Mouse (Mus musculus) left cerebral cortex, adult 8-10 months (tissue): ENCODE results near the gene Spink8. TPM values are rescaled to one million over a fixed set of nuclear protein-coding genes. Genes with fewer than 3 reads are reported as not detected.
A peak's percentile ranks its signal among the peaks of the same experiment; 100 is the strongest.
"Not testable (repeated sequence)": the region's sequence is repeated elsewhere in the genome, so short reads cannot be mapped to it uniquely, and the experiment has no call there.

Experiments used
- DNase-seq, 2 experiments: peaks; one replicate each; pipeline ENCODE4 v3.0.0; 2022; ENCODE audit warnings: low spot score in 2 of 2
- total RNA-seq, 4 experiments: library from RNA; stranded (reverse); gene quantifications; 2 replicates each; pipeline ENCODE4 v1.2.4; 2022

Spink8 gene
- 1 to 10 TPM in 3 of 4 experiments, under 1 TPM in 1; 0.78 to 5.6 (median 1.9) TPM for total RNA-seq

DNA sequence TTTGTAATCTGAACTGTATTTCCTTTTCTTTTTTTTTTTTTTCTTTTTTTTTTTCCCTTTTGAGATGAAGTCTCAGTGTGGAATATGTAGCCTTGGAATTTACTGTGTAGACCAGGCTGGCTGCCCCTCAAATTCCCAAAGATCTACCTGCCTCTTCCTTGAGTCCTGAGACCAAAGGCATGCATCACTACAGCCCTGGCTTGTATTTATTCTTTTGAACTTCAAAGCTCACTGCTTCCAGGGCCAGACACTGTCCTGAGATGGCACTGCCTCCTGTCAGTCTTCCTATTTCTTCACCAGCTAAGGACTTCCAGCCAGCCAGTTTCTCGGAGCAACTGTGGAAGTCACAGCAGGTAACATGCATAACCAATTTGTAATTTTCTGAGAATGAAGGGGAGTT is at the start of gene Spink8:
Gene Spink8 (plus strand): TSS at position 301 of the 400 bp plus-strand sequence.
- no peak for DNase-seq

DNA sequence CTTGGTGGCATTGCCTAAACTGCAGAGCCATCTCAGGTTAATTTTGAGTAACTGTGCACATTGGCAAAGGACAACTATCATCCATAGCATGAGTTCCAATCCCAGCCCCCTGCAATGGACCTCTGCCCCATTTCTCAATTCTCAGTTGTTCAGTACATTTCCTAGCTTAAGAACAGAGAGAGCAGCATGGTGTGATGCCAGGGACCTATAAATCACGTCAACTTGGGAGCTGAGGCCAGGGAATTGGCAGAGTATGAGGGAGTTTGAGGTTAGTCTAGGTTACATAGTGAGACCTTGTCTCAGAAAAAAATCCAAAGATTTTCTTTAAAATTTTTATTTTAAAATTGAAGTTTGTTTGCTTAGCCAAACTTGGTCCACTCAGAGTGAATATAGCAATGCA is 45.2 kb upstream of the Spink8 start:
- not testable (repeated sequence) for DNase-seq

DNA sequence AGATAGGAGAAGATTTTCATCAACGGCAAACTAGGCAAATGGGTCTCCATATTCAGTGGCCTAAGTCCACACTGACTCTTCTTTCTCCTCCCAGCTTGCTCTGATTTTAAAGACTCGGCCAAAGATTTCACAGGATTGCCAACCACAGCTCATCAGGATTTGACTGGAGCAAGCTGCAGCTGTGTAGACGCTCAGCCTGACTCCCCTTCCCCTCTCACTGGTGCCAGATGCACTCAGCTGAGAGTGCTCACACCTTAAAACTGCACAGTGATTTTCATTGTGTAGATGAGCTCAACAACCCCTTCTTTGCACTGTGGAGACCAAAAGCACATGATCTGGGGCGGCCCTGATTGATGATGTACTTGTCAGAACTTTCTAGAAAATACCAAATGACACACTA is 21.5 kb upstream of the Spink8 start, which contains the start of gene Fbxw27:
Gene Fbxw27 (minus strand): TSS at position 101 of the 400 bp plus-strand sequence.
- not testable (repeated sequence) for DNase-seq

DNA sequence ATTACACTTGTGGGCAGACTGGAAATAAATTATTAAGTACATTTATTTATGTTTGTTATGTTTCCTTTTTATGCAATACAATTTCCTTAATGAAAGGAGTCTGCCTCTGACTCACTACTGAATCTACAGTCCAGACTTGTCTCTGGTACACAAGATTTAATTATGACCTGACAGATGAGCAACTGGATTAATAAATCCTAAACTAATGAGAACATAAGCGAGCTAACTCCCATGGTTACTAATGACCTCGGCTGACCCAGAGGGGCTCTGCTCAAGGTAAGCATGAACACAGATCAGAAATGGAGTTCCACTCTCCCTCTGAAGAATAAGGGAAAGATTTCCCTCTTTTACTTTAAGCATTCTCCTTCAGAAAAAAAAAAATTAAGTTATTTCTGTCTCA is 16.9 kb upstream of the Spink8 start:
- DNase-seq, result no peak

DNA sequence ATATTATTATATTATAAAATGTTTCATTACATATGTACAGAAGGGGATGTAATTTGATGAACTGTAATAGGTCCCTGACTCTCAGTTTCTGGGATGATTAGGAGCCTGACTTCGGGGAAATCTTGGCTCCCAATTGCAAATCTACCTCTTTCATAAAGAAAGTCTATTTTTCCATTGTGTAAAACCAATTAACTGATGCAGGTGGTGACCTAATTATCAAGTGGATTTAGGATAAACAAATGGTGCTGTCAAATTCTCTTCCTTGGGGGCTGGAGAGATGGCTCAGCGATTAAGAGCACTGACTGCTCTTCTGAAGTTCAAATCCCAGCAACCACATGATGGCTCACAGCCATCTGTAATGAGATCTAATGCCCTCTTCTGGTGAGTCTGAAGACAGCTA is 16.3 kb upstream of the Spink8 start:
- no peak for DNase-seq

DNA sequence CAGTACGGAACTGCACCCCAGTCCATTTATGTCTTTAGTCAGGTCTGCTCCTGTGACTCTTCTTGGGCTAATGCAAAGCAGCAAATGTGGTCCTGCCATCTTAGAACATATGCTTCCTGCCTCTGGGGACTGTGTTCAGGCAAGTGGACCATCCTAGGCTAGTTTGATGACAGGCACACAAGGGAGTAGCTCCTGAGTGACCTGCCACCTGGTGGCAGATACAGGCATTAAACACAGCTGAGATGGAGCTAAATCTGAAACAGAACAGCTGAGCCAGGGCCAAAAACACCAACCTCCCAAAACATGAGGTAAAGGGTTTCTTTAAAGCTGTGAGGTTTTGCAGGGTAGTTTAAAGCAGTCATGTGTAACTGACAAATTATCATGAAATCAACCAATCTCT is 14.0 kb upstream of the Spink8 start:
- DNase-seq, result no peak

DNA sequence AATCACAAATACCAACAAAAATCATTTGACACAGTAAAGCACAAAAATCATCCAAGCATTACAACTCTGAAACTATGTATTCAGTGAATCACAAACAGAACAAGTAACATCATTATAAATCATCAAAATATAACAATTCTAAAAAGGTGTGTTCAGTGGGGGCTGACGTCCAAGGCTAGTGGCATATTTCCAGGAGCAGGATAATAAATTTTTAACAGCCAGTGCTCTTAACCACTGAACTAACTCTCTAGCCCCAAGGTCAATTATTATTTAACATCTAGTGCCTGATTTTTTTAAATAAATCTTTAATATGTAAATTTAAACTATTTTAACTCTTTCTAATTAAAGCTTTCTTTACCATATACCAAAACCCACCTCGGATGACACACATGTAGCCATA is 6.5 kb upstream of the Spink8 start:
- DNase-seq, result not testable (repeated sequence)

DNA sequence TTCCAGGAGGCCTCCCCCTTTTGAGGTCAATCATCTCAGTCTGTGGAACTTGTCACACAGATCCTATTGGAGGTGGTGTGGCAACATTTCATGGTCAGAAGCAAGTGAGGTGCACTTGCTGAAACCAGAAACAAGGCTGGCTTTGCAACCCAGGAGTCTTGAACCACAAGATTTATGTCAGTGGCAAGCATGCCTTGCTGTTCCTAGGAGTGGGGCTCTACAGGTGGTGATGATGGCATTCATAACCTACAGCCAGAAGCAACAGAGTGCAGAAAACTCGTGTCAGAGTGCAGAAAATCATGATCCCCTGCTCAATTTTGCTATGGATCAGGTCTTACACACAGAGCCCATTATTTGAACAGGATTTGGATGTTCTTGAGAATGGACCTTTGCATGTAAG is 5.8 kb upstream of the Spink8 start:
- no peak for DNase-seq

DNA sequence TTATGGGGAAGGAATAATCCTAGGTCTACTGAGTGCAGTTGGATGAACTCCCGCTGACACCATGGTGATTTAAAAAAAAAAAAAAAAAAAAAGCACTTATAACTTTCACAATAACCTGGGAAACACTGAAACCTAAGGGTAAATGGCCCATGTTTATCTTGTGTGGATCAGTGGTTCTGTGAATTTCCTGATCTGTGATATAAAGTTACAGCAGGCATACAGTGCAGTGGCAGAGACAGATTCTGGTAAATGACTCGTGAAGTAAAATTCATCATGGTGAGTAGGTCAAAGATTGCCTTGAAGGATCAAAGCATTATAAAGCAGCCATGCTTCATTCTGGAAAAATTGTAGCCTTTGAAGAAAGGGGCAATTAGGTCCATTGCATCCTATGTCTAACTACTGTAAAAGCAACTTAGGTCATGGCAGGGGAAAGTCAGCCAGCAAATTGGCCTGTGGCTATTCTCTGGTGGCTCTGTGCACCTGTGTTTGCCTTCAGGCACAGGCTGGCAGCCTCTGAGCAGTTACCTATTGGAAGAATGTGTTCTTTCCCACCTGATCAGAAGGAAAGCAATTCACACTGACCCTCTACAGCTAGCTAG is 5.3 kb upstream of the Spink8 start:
- DNase-seq, result no peak

DNA sequence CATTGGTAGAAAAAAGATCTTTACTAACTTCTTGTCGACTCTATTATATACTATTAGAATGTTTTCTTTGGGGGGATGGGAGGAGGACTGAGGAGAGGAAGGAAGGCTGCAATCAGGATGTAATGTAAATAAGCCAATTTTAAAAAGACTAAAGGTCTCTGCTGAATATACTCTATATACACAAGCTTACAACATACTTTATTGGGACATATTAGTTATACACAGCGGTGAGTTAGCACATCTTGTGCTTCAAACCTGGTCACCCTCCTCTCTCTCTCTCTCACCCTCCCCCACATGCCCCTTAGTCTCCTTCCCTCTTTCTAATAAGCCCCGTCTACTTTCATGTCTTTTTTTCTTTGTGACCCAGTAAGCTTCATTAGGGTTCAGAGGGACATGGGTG is 4.2 kb upstream of the Spink8 start:
- no peak for DNase-seq

DNA sequence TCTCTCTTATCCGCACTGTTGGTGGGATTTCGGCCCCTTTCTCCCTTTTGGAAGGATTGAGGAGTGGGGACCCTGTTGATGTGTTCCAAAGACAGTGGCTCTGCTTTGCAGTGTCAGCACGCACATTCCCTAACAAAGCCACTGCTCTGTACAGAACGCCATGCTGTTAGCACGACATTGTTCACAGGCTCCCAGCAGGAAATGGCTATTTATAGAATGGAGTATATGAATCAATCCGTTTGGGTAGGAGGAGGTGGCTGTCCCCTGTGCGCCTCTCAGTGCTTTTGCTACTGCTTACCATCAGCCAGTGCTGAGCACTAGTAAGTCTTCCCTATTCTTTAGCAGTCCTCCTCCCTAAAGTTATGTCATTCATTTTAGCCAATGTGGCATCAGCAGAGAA is 1.3 kb downstream of the Spink8 start:
- DNase-seq, result peak in 1 of 2 experiments; percentile 17

DNA sequence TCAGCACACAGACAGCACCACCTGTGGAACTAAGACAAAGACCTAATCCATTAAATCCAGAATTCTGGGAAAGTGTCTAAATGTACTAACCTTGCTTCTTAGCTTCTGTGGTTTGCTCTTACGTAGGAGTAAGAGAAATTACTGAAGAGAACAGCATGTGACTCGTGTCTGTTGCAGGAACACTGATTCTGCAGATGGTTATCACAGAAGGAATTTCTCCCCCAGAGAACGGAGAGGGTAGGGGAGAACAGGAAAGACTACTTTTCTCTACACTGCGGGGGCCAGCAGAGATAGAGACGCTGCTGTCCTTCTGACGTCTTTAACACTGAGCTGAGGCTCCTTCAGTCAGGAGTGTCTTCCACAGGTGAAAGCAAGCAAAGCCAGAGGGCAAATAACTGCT is 4.3 kb downstream of the Spink8 start:
- DNase-seq, result no peak

DNA sequence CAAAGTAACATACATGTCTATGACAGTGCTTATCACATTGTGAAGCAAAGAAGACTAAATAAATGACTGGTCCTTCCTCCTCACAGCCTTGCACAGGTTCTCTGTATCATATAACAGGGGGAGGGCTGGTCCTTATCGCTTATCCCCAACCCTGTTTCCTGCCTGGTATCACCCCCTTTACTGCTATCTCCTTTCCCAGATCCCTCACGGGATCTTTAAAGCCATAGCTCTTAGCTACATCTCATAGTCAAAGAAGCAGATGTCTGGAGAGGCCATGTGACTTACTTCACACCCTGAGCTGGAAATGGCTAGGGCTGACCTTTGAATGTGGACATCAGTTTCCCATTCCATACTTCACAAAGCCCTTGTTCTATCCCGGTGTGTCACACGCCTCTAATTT is 13.7 kb downstream of the Spink8 start:
- no peak for DNase-seq

DNA sequence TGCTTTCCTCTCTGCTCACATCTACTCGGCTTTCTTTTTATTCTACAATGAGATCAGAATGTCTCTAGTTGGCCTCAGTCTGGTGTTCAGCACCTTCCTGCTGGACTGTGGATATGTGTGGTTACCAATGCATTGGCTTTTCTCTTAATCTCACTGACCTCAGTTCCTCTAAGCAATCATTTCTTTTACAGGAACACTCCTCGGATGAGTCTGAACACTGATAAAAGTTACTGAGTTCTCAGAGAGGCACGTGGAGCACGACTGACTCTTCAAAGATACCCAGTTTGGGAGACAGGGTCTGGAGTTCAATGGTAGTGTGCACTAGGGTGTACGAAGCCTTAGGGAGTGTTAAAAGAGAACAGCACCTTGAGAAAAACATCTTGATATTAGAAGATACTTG is 14.1 kb downstream of the Spink8 start:
- DNase-seq, result no peak

DNA sequence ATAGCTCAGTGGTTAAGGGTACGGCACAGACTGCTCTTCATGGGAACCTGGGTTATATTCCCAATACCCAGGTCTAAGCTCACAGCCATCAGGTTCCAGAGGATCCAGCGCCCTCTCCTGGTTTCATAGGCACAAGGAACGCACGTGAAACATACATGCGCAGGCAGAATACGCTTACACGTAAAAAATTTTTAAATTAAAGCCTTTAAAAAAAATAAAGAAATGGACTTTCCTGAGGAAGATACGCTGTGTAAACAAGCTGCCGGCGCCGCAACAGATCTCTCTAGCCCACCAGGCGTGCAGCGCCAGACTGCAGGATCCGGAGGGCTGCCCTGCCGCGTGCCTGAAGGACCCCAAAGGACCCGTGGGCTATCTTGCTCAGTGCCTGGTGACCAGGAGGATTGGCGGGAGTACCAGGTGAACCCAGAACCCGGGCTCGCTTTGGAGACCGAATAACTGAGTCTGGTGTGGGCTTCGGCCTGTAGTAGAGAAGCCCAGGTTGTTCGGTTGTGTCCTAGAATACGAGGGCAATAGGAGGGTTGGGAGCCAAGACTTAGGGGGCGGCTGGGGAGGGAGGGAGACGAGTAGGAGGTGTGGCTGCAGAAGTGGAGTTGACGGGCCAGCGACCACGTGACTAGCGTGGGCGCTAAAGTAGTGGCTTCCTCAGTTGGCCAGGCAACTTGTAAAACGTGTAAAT is 20.5 kb downstream of the Spink8 start, which contains the start of gene Nme6:
Gene Nme6 (plus strand): TSS at position 359 of the 697 bp plus-strand sequence.
- peak; percentile 74 to 86 for DNase-seq

DNA sequence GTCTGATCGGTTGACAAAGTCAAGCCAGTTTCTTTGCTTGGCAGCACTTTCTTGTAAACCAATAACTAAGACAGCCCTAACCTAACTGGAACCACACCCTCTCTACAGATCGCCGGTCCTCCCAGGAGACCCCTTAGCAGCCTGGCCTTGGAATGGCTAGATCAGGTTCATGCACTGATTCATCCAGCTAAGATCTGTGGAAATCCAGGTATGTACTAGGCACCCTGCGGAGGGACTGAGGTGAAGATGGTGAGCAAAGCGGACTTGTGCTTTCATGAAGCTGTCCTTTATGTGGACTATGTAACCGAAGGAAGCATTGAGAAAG is 21.0 kb downstream of the Spink8 start:
- no peak for DNase-seq

DNA sequence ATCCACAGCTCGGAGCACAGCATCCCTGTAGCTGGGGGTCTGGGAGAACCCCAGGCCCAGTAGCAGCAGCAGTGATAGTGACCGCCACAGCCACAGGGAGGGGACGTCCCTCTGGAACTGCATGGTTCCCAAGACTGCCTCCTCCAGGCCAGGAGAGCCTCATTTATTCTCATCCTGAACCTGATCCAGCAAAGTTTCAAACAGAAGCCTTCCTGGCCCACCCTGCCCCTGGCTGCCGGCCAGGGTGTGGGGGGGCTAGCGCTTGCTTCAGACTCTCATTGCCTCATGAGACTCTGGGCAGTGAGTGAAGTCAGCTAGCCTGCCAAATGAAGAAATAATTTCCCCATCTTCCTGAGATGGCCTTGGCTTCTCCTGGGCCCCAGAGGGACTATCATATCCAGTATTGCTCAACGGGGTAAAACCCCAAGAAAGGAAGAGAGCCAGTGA is 37.3 kb downstream of the Spink8 start, which contains the start of gene Camp:
Gene Camp (minus strand): TSS at position 306 of the 447 bp plus-strand sequence.
- DNase-seq, result no peak

DNA sequence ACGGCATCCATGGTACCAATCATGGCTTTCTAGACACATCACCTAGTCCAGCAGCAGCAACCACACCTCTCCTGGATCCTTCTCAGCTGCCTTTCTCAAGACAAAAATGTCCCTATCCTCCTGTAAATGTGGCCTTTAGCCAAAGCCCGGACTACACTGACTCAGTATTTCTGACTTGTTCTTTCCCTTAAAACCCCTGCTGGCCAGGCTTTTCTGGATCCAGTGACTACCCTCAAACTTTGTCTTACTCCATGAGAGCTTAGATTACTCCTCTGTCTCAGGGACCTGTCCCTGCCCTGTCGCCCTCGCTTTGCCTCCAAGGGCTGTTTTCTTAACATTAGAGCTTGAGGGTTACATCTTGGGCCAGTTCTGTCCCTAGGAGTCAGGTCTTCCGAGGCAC is 38.0 kb downstream of the Spink8 start:
- no peak for DNase-seq

DNA sequence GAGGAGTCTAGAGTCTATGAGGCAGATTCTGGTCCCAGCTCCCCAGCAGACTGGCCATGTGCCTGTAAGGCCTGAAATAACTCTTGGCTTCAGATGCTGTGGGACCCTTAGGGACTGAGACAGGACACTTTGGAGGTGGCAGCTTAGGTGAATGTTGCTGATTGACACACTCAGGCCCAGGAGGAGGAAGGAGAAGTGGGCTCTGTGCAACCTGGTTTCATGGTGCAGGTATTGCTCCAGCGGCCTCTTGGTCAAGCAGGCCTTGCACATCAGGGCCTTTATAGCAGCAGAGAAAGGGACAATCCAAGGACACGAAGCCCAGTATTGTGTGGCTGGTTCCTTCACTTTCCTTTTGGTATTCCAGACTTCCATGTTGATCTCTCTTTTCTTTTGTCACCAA is 42.3 kb downstream of the Spink8 start:
- no peak for DNase-seq

DNA sequence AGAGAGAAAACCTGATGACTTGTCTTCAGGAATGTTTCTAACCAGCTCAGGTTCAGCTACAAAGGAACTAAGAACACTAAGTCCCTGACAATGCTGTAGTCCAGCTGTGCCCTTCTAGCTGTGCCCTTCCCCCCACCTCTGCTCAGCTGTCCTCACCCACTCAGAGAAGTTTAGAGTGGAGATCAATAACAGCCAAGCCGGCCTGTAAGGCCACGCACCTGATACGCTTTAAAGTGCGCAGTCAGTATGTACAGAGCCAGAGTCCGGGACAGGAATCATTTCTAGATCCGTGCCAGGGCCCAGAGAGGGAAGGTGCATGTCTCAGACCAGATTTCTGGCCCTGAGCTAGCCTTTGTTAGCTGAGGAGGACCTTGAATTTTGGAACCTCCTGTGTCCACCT is 43.9 kb downstream of the Spink8 start:
- DNase-seq, result no peak

DNA sequence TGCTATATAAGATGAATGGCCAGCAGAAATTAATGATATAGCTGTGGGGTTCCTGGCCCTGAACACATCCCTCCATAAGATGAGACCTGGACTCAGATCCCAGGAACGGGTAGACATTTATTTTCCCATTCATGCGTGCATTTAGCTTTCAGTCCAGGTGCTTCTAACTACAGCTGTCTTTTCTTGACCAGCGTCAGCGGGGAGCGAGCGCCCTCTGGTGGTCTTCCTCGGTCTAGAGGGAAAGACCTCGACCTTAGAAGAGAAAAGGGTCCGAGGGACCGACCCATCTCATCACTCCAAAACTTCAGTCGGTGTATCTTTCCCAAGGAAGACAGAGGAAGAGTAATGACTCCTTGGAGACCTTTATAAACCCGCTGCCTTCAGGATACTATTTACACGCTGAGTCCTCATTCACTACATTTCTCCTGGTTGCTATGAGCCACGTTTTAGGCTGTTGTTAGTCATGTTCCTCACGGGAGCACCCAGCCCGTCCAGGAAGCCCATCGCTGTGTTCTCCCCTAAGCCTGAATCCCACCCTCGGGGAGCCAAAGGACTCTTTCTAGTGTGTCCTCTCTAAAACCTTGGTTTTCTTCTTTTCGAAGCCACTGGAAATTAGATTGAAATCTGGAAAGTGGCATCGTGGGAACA is 50.4 kb downstream of the Spink8 start:
- peak; percentile 19 to 74 for DNase-seq

DNA sequence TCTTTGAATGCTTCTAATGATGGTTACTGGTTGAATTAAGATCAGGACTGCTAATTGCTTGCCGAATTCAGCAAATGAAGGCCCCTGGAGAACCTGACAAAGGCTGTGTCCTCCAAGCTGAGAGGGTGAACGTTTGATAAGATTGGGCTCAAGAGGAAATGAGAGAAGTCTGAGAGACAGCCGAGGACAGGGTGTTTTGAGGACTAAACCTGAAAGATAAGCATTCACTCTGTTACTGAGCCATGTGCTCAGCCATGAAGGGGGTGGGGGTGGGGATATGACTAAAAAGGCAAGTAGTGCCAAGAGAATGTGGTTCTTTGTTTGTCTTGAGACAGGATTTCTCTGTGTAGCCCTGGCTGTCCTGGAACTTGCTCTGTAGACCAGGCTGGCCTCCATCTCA is 51.0 kb downstream of the Spink8 start:
- no peak for DNase-seq

DNA sequence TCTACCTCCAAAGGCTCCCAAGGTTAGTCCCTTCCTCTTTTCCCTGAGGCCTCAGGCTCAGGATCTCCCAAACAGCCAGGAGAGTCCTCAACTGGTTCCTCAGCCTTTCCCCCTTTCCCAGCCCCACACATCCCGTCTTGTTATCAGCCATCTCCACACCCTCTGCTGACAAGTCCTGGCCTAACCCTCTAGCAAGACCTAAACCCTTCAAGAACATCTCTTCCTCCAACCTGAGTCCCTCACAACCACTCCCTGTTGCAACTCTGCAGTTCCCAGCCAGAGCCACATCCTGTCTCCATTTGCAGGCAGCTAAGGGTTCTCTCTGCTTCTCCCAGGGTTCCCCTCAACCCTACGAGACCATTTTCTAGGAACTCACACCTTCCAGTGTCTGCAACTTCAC is 54.1 kb downstream of the Spink8 start:
- DNase-seq, result no peak
